Mouse (Mus musculus) heart, embryonic 14.5 days (tissue): ENCODE data around the gene Foxj2. TPM values are rescaled to one million over a fixed set of nuclear protein-coding genes. Genes with fewer than 3 reads are reported as not detected.

Experiments used
- microRNA-seq: library from miRNA; unstranded; fragments of <30 nt; microRNA quantifications from one replicate; pipeline ENCODE4, GENCODE M21; 2016
- polyA plus RNA-seq: library from polyadenylated mRNA; unstranded; fragments of >200 nt; fragmentation: Nextera tagmentation; extraction: Ambion mirVana; gene quantifications from 2 replicates; pipeline ENCODE4 v1.2.1, GENCODE M21; 2014

Gene Foxj2
- polyA plus RNA-seq, 1 experiment from 2014 or later: 7.9 TPM

Small RNA genes lying within 50 kb of the gene (microRNA-seq; reads per million reads assigned to microRNA genes)
- gene Mir7231: not detected

Other genes starting within 250 kb of the Foxj2 start
- gene Apobec1, start 217.5 kb upstream of the Foxj2 start, polyA plus RNA-seq: 4.9 and 6.0 TPM in 2 replicates
- gene Gdf3, start 209.8 kb upstream of the Foxj2 start, polyA plus RNA-seq: 0.18 and 0.46 TPM in 2 replicates
- 0.42 TPM in 1 of 2 replicates, not detected in the other for gene Dppa3, start 193.5 kb upstream of the Foxj2 start, polyA plus RNA-seq
- 0.84 and 1.2 TPM in 2 replicates for gene Nanog, start 112.4 kb upstream of the Foxj2 start, polyA plus RNA-seq
- 10.3 and 10.7 TPM in 2 replicates for gene Slc2a3, start 18.3 kb upstream of the Foxj2 start, polyA plus RNA-seq
- 3.1 and 4.2 TPM in 2 replicates for gene C3ar1, start 36.2 kb downstream of the Foxj2 start, polyA plus RNA-seq
- 54.8 and 55.0 TPM in 2 replicates for gene Necap1, start 54.6 kb downstream of the Foxj2 start, polyA plus RNA-seq
- 2.1 and 2.3 TPM in 2 replicates for gene Clec4a1, start 101.9 kb downstream of the Foxj2 start, polyA plus RNA-seq
- gene Clec4a3, start 132.6 kb downstream of the Foxj2 start, polyA plus RNA-seq: 2.1 and 3.7 TPM in 2 replicates
- not detected in 2 replicates for gene Clec4a4, start 170.5 kb downstream of the Foxj2 start, polyA plus RNA-seq
- gene Clec4b1, start 230.0 kb downstream of the Foxj2 start, polyA plus RNA-seq: not detected in 2 replicates